In the genomic region with DNA sequence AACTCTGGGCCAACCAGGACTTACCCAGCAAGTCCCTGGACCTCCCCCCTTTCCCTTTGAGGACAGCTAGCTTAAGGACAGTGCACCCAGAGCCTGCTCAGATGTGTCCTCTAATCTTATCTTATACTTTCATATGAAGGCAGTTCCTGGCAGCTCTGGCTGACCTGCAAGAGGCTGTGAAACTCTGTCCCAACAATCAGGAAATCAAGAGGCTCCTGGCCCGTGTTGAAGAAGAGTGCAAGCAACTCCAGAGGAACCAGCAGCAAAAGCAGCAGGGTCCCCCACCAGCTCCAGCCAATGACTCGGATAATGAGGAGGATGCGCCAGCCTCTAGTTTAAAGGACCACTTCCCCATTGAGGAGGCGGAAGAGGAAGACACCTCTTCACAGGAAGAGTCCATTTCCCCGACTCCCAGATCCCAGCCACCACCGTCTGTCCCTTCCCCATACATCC, we compare ENCODE assay signal across 12 mouse cellular contexts. TPM values are rescaled to one million over a fixed set of nuclear protein-coding genes. Genes with fewer than 3 reads are reported as not detected.
DNase-seq lines count a peak whose midpoint lies in the region; ATAC-seq lines count a peak whose summit lies in the region.
"Had no signal": no experiment of that assay in that cellular context is flagged by ENCODE, and none has a peak within 500 bp of the region (broad histone marks: within the 10 kb centered on the region; RNA-seq: fewer than 3 reads in every experiment).

No protein-coding gene starts in this region.

- no peaks in the 10 kb centered on the region for H3K9me3 ChIP-seq in forebrain, embryonic 10.5 days
- H3K9me3 ChIP-seq in forebrain, embryonic 14.5 days (replicated peaks; ENCODE audit: control insufficient read depth, low read length): no peaks in the 10 kb centered on the region
- H3K9me3 ChIP-seq in kidney, embryonic 16.5 days (ENCODE audit: low read length): no peaks in the 10 kb centered on the region
- no peaks in the 10 kb centered on the region for H3K9me3 ChIP-seq in intestine, embryonic 15.5 days
- H3K9me3 ChIP-seq in stomach, embryonic 14.5 days (ENCODE audit: control insufficient read depth, low read depth, low read length): no peaks in the 10 kb centered on the region
- H3K9me3 ChIP-seq: neural tube, embryonic 13.5 days had no signal

- no peak for ATAC-seq in forebrain, embryonic 14.5 days
- ATAC-seq in kidney, embryonic 16.5 days (ENCODE audit: low FRiP score, low TSS enrichment): no peak
- peak; percentile 24; the same call in 1 of the 2 replicates for ATAC-seq in intestine, embryonic 15.5 days
- no peak for ATAC-seq in stomach, embryonic 14.5 days (ENCODE audit: insufficient number of reproducible peaks, insufficient read depth, low FRiP score, low read depth)
- ATAC-seq: midbrain, embryonic 16.5 days had no signal

- no peak overlapping the region for H3K4me3 ChIP-seq in forebrain, embryonic 10.5 days
- H3K4me3 ChIP-seq in forebrain, embryonic 14.5 days (ENCODE audit: low read depth, low read length): no peak overlapping the region
- no peak overlapping the region for H3K4me3 ChIP-seq in kidney, embryonic 16.5 days (ENCODE audit: low read length)
- no peak overlapping the region for H3K4me3 ChIP-seq in intestine, embryonic 15.5 days (replicated peaks)
- H3K4me3 ChIP-seq in stomach, embryonic 14.5 days (ENCODE audit: low read depth, low read length): no peak overlapping the region
- H3K4me3 ChIP-seq: neural tube, embryonic 13.5 days had no signal

- H3K27ac ChIP-seq in forebrain, embryonic 10.5 days: peak overlapping the region; percentile 65; the same call in 1 of the 2 replicates
- H3K27ac ChIP-seq in forebrain, embryonic 14.5 days (ENCODE audit: low read depth, low read length): no peak overlapping the region
- H3K27ac ChIP-seq in kidney, embryonic 16.5 days (ENCODE audit: low read length): 0 out of 2 replicates have a peak overlapping the region, but pooled peaks have one; percentile 67
- H3K27ac ChIP-seq in intestine, embryonic 15.5 days: 0 out of 2 replicates have a peak overlapping the region, but pooled peaks have one; percentile 60
- peak overlapping the region; percentile 27; the same call in 1 of the 2 replicates for H3K27ac ChIP-seq in stomach, embryonic 14.5 days (ENCODE audit: low read length)

- H3K27me3 ChIP-seq in forebrain, embryonic 10.5 days (ENCODE audit: poor library complexity, severe bottlenecking): peaks cover 32% of the 10 kb centered on the region; the same call in 1 of the 2 replicates
- H3K27me3 ChIP-seq in forebrain, embryonic 14.5 days (replicated peaks; ENCODE audit: control insufficient read depth, insufficient read depth, low read length): no peaks in the 10 kb centered on the region
- H3K27me3 ChIP-seq in kidney, embryonic 16.5 days (ENCODE audit: insufficient read depth, low read length): no peaks in the 10 kb centered on the region
- no peaks in the 10 kb centered on the region for H3K27me3 ChIP-seq in intestine, embryonic 15.5 days (replicated peaks)
- H3K27me3 ChIP-seq in stomach, embryonic 14.5 days (ENCODE audit: control insufficient read depth, insufficient read depth, low read length): no peaks in the 10 kb centered on the region
- H3K27me3 ChIP-seq: neural tube, embryonic 13.5 days had no signal

- H3K36me3 ChIP-seq in forebrain, embryonic 10.5 days (replicated peaks): peaks cover 61% of the 10 kb centered on the region
- peaks cover 12% of the 10 kb centered on the region; the same call in 1 of the 2 replicates for H3K36me3 ChIP-seq in forebrain, embryonic 14.5 days (ENCODE audit: control insufficient read depth, insufficient read depth, low read length)
- peaks cover 63% of the 10 kb centered on the region for H3K36me3 ChIP-seq in kidney, embryonic 16.5 days (ENCODE audit: insufficient read depth, low read length)
- peaks cover 8% of the 10 kb centered on the region for H3K36me3 ChIP-seq in intestine, embryonic 15.5 days
- peaks cover 33% of the 10 kb centered on the region for H3K36me3 ChIP-seq in stomach, embryonic 14.5 days (ENCODE audit: control insufficient read depth, insufficient read depth, low read length)

- 79% methylated on average over 6 of the region's 6 CpGs for WGBS in forebrain, embryonic 10.5 days
- 84% methylated on average over 6 of the region's 6 CpGs for WGBS in forebrain, embryonic 14.5 days
- 84% methylated on average over 6 of the region's 6 CpGs for WGBS in kidney, embryonic 16.5 days
- WGBS in intestine, embryonic 15.5 days: 81% methylated on average over 6 of the region's 6 CpGs
- 78% methylated on average over 6 of the region's 6 CpGs for WGBS in stomach, embryonic 14.5 days

- H3K9ac ChIP-seq in forebrain, embryonic 14.5 days (ENCODE audit: low read length): no peak overlapping the region
- H3K9ac ChIP-seq in kidney, embryonic 16.5 days (replicated peaks; ENCODE audit: low read length): no peak overlapping the region
- H3K9ac ChIP-seq in intestine, embryonic 15.5 days: no peak overlapping the region
- no peak overlapping the region for H3K9ac ChIP-seq in stomach, embryonic 14.5 days (replicated peaks; ENCODE audit: low read depth, low read length)
- H3K9ac ChIP-seq: neural tube, embryonic 13.5 days had no signal

- no peak for DNase-seq in forebrain, embryonic 10.5 days (ENCODE audit: extremely low spot score, low spot score)
- DNase-seq in forebrain, embryonic 14.5 days (ENCODE audit: low spot score): no peak
- DNase-seq in kidney, postnatal 4 days: no peak
- DNase-seq in adrenal gland, adult (ENCODE audit: inconsistent age in 2 of 2, low spot score in 1 of 2): no peak
- DNase-seq in spleen, adult 18-20 months: no peak
- DNase-seq: kidney, adult 11 months; lung, postnatal 10 days had no signal

- no peak overlapping the region for H3K4me2 ChIP-seq in forebrain, embryonic 14.5 days (ENCODE audit: low read length)
- no peak overlapping the region for H3K4me2 ChIP-seq in kidney, embryonic 16.5 days (replicated peaks; ENCODE audit: low read depth, low read length)
- H3K4me2 ChIP-seq in intestine, embryonic 15.5 days (replicated peaks): no peak overlapping the region
- no peak overlapping the region for H3K4me2 ChIP-seq in stomach, embryonic 14.5 days (replicated peaks; ENCODE audit: low read depth, low read length)
- H3K4me2 ChIP-seq: neural tube, embryonic 13.5 days had no signal

- peaks cover 32% of the 10 kb centered on the region for H3K4me1 ChIP-seq in forebrain, embryonic 10.5 days
- H3K4me1 ChIP-seq in forebrain, embryonic 14.5 days (ENCODE audit: control insufficient read depth, insufficient read depth, low read length): no peaks in the 10 kb centered on the region
- H3K4me1 ChIP-seq in kidney, embryonic 16.5 days (ENCODE audit: insufficient read depth, low read length): peaks cover 8% of the 10 kb centered on the region
- peaks cover 8% of the 10 kb centered on the region; the same call in 1 of the 2 replicates for H3K4me1 ChIP-seq in intestine, embryonic 15.5 days (replicated peaks)
- H3K4me1 ChIP-seq in stomach, embryonic 14.5 days (ENCODE audit: control insufficient read depth, insufficient read depth, low read length): 0 out of 2 replicates have a peak, but pooled peaks cover 4% of the 10 kb centered on the region

RNA-seq across cellular contexts. Expression of gene Wdsub1, which starts 39.8 kb away (rescaled TPM):
- polyA plus RNA-seq in forebrain, embryonic 10.5 days (2016; fragmentation: Nextera tagmentation; extraction: Ambion mirVana): 21.2 and 23.9 TPM in 2 replicates
- 8.4 and 10.5 TPM in 2 replicates for polyA plus RNA-seq in forebrain, embryonic 14.5 days (2014; fragmentation: Nextera tagmentation; extraction: Ambion mirVana)
- 41.9 and 47.4 TPM in 2 replicates for polyA plus RNA-seq in kidney, embryonic 16.5 days (2015; fragmentation: Nextera tagmentation; extraction: Ambion mirVana)
- 33.3 and 33.9 TPM in 2 replicates for polyA plus RNA-seq in intestine, embryonic 15.5 days (2015; fragmentation: Nextera tagmentation; extraction: Ambion mirVana)
- polyA plus RNA-seq in stomach, embryonic 14.5 days (2014; fragmentation: Nextera tagmentation; extraction: Ambion mirVana): 35.9 and 40.2 TPM in 2 replicates
